Mouse (Mus musculus): ENCODE data around the gene Tiam1.

Tiam1 gene

GRCm38 (mm10) chr16:90143416-90143759 lies 181 bp downstream of the Tiam1 start:
- no peak for DNase-seq (ENCODE audit: low spot score)

- no peak for DNase-seq (ENCODE audit: low spot score)
These were observed 774 bp downstream of the Tiam1 start for GRCm38 (mm10) chr16:90142574-90143415.

- no peak for DNase-seq (ENCODE audit: low spot score)
These were observed 1.4 kb downstream of the Tiam1 start for GRCm38 (mm10) chr16:90142247-90142573.

GRCm38 (mm10) chr16:90141556-90141955 lies 2.0 kb downstream of the Tiam1 start:
- DNase-seq (ENCODE audit: low spot score): no peak

GRCm38 (mm10) chr16:90140571-90140970 lies 3.0 kb downstream of the Tiam1 start:
- no peak for DNase-seq (ENCODE audit: low spot score)

- DNase-seq (ENCODE audit: low spot score): no peak
These were observed 3.9 kb downstream of the Tiam1 start for GRCm38 (mm10) chr16:90139696-90140095.

GRCm38 (mm10) chr16:90138151-90138550 lies 5.4 kb downstream of the Tiam1 start:
- DNase-seq (ENCODE audit: low spot score): no peak

- no peak for DNase-seq (ENCODE audit: low spot score)
These were observed 6.4 kb downstream of the Tiam1 start for GRCm38 (mm10) chr16:90137175-90137574.

GRCm38 (mm10) chr16:90135580-90135979 lies 8.0 kb downstream of the Tiam1 start:
- no peak for DNase-seq (ENCODE audit: low spot score)

- no peak for DNase-seq (ENCODE audit: low spot score)
These were observed 9.2 kb downstream of the Tiam1 start for GRCm38 (mm10) chr16:90134351-90134750.

GRCm38 (mm10) chr16:90132816-90133215 lies 10.8 kb downstream of the Tiam1 start:
- DNase-seq (ENCODE audit: low spot score): no peak

GRCm38 (mm10) chr16:90132331-90132730 lies 11.2 kb downstream of the Tiam1 start:
- no peak for DNase-seq (ENCODE audit: low spot score)

- no peak for DNase-seq (ENCODE audit: low spot score)
These were observed 14.6 kb downstream of the Tiam1 start for GRCm38 (mm10) chr16:90128817-90129587.

- DNase-seq (ENCODE audit: low spot score): no peak
These were observed 15.2 kb downstream of the Tiam1 start for GRCm38 (mm10) chr16:90128361-90128760.

GRCm38 (mm10) chr16:90125318-90126314 lies 18.0 kb downstream of the Tiam1 start:
- no peak for DNase-seq (ENCODE audit: low spot score)

GRCm38 (mm10) chr16:90123091-90123490 lies 20.5 kb downstream of the Tiam1 start:
- no peak for DNase-seq (ENCODE audit: low spot score)

GRCm38 (mm10) chr16:90122439-90122838 lies 21.1 kb downstream of the Tiam1 start:
- DNase-seq (ENCODE audit: low spot score): no peak

- no peak for DNase-seq (ENCODE audit: low spot score)
These were observed 21.8 kb downstream of the Tiam1 start for GRCm38 (mm10) chr16:90121799-90122198.

GRCm38 (mm10) chr16:90119969-90120368 lies 23.6 kb downstream of the Tiam1 start:
- no peak for DNase-seq (ENCODE audit: low spot score)

GRCm38 (mm10) chr16:90116637-90117182 lies 26.9 kb downstream of the Tiam1 start:
- no peak for DNase-seq (ENCODE audit: low spot score)

GRCm38 (mm10) chr16:90112577-90113155 lies 30.9 kb downstream of the Tiam1 start:
- DNase-seq (ENCODE audit: low spot score): no peak

GRCm38 (mm10) chr16:90109500-90109899 lies 34.1 kb downstream of the Tiam1 start:
- DNase-seq (ENCODE audit: low spot score): no peak
